Mouse (Mus musculus) heart, adult 2 months (tissue): Measurements from ENCODE around the gene Natd1. TPM values are rescaled to one million over a fixed set of nuclear protein-coding genes. Genes with fewer than 3 reads are reported as not detected.

Experiments used
- DNase-seq, 2 experiments: peaks; one replicate each; pipeline ENCODE4 v3.0.0; 2021
- H3K27ac ChIP-seq: fragments of 200-600 bp; 2 replicates; pipeline ENCODE4 v1.8.1; 2022
- H3K27me3 ChIP-seq: fragments of 200-500 bp; 2 replicates; pipeline ENCODE4 v1.6.1; 2012; ENCODE audit warnings: mild to moderate bottlenecking, low read length, inconsistent platforms, mixed read lengths; ENCODE audit not compliant: control insufficient read depth, insufficient read depth
- H3K36me3 ChIP-seq: fragments of 200-500 bp; 2 replicates; pipeline ENCODE4 v1.6.1; 2012; ENCODE audit warnings: low read length, inconsistent platforms; ENCODE audit not compliant: control insufficient read depth, insufficient read depth
- H3K4me1 ChIP-seq: fragments of 200-500 bp; 2 replicates; pipeline ENCODE4 v1.6.1; 2011; ENCODE audit warnings: low read length; ENCODE audit not compliant: control insufficient read depth, insufficient read depth
- H3K4me3 ChIP-seq: fragments of 200-600 bp; 2 replicates; pipeline ENCODE4 v1.8.1; 2022
- H3K79me2 ChIP-seq: fragments of 200-500 bp; replicated peaks from 2 replicates; pipeline ENCODE4 v1.6.1; 2012; ENCODE audit warnings: mild to moderate bottlenecking, inconsistent platforms, low read length, moderate library complexity, mixed read lengths; ENCODE audit not compliant: control insufficient read depth, insufficient read depth
- H3K9ac ChIP-seq: fragments of 200-500 bp; 2 replicates; pipeline ENCODE4 v1.6.1; 2012; ENCODE audit warnings: low read depth, mild to moderate bottlenecking, control low read depth, inconsistent platforms, low read length, mixed read lengths
- CTCF ChIP-seq: fragments of 200-600 bp; IDR thresholded peaks from 2 replicates; pipeline ENCODE4 v1.8.1; 2022; ENCODE audit warnings: antibody characterized with exemption, mild to moderate bottlenecking, moderate library complexity
- EP300 ChIP-seq: fragments of 200-500 bp; IDR thresholded peaks from 2 replicates; pipeline ENCODE4 v1.6.1; 2011; ENCODE audit warnings: low read depth, low read length, control low read depth; ENCODE audit not compliant: insufficient read depth
- POLR2A ChIP-seq: fragments of 200-500 bp; IDR thresholded peaks from 2 replicates; pipeline ENCODE4 v1.6.1; 2011; ENCODE audit warnings: mild to moderate bottlenecking, low read depth, low read length, control low read depth; ENCODE audit not compliant: insufficient read depth
- WGBS: fragments of 180-500 bp; shearing (Covaris S2); methylation state at CpG from one replicate; pipeline ENCODE4 v1.1.7; 2018; 5-methylcytosine and 5-hydroxymethylcytosine counted together
- intact Hi-C: fragments of 180-260 bp; cut with DNase I; formaldehyde crosslinking; loops from one replicate; pipeline ENCODE4 v1.15.1; 2025
- polyA plus RNA-seq: library from polyadenylated mRNA; depleted of rRNA; stranded (reverse); fragments of >200 nt; gene quantifications from 2 replicates; pipeline ENCODE4 v1.2.3, GENCODE M21; 2012
- total RNA-seq, 2 experiments: library from RNA; stranded (reverse); gene quantifications; 2 replicates each; pipeline ENCODE4 v1.2.3; 2021

The Natd1 gene
- total and polyA plus RNA-seq, 3 experiments, result 11.4 to 15.6 (median 13.4) TPM

DNA sequence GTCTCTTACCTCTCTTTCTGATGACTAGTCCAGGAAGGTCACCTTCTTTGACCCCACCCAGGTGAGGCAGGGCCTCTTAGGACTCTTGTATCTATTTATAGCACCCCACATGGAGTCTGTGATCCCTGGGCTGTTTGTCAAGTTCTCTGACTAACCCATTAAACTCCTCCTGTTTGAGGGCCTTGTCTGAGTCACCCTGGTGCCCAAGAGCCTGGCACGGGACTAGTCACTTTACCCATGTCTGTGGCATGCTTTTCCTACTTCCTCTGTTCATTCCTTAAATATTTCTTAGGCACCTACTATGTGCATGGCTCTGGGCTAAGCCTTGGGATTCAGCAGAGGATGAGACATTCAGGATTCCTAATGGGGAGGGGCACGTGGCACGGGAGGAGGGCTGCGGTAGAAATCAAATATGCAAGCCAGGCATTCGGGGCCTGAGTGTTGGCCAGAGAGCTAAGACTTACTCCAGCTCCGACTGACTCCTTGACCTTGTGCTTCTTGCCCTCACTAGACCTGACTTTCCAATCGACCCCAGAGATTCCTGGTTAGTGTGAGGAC lies 16.3 kb upstream of the Natd1 start:
- intact Hi-C loops, result loop anchor here (2.0 to 10.0 kb wide), 3 partner anchors 16 to 476 kb away; partner anchors contain the start of genes Natd1 and Usp22
- DNase-seq, result peak; percentile 21 to 47
- Histone ChIP-seq H3K4me1 (peaks cover 23% of the 10 kb centered on the region), H3K27me3 (no peaks in the 10 kb centered on the region), H3K79me2 (peaks cover 3% of the 10 kb centered on the region; the same call in 1 of the 2 replicates), H3K36me3 (0 out of 2 replicates have a peak, but pooled peaks cover 3% of the 10 kb centered on the region), H3K4me3 (peak overlapping the region; percentile 86), H3K9ac (peak overlapping the region; percentile 77), H3K27ac (peak overlapping the region; percentile 74)
- TF ChIP-seq EP300 (no peak), CTCF (no peak), POLR2A (0 out of 2 replicates have a peak, but pooled peaks have one; percentile 9)
- WGBS, result 16% methylated on average over 7 of the region's 7 CpGs

DNA sequence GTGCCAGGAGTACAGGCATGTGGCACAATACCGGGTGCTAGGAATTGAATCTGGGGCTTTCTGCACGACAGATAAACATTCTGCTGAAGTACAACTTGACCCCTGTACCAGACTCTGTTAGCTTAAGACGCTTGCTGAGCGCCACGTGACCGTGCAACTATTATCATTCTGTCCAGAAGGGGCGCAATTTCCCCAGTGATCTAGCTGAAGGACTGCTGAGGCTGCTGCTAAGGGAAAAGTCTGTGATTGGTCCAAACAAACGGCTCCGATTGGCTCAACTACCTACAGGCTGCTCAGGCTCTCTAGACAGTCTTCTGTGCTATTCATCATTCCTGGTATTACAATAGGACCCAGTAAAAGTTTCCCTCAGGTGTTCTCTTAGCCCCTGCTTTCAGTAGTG lies 12.7 kb upstream of the Natd1 start:
- Histone ChIP-seq H3K79me2 (no peaks in the 10 kb centered on the region), H3K9ac (no peak overlapping the region), H3K27ac (peak overlapping the region; percentile 36), H3K36me3 (no peaks in the 10 kb centered on the region), H3K4me3 (no peak overlapping the region), H3K4me1 (peaks cover 2% of the 10 kb centered on the region; the same call in 1 of the 2 replicates), H3K27me3 (no peaks in the 10 kb centered on the region)
- TF ChIP-seq EP300 (peak; percentile 27; the same call in 1 of the 2 replicates), POLR2A (no peak), CTCF (peak; percentile 93)
- 1% methylated on average over 9 of the region's 9 CpGs for WGBS
- intact Hi-C loops, result loop anchor here (5.0 kb wide), 1 partner anchor 230 kb away; the partner anchor contains the start of gene Llgl1
- DNase-seq, result peak; percentile 85 to 87

DNA sequence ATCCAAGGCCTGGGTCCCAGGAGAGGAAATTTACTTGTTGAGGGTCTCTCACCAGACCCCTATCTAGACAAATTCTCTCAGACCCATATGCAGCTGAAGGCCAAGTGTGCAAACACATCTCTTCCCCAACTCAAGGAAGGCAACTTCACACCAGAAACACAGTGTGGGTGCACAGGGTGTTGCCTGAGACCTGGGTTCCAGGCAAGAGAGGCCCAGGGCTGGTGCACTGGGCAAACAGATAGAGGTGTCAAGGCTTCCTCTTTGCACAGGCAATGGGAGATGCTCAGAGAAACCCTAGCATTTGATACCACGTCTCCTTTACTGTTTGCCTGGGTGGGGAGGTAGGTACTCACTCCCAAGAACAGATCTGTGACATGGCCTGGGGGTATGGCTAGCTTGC lies 10.4 kb upstream of the Natd1 start:
- DNase-seq, result no peak
- H3K9ac ChIP-seq, result no peak overlapping the region
- no peaks in the 10 kb centered on the region for H3K27me3 ChIP-seq
- TF ChIP-seq EP300 (no peak), POLR2A (no peak), CTCF (no peak)
- 86% methylated on average over 1 of the region's 1 CpGs for WGBS
- H3K27ac ChIP-seq, result no peak overlapping the region
- no peaks in the 10 kb centered on the region for H3K36me3 ChIP-seq
- H3K4me3 ChIP-seq, result no peak overlapping the region
- H3K4me1 ChIP-seq, result no peaks in the 10 kb centered on the region
- intact Hi-C loops, result loop anchor here (5.0 kb wide), 1 partner anchor 228 kb away; the partner anchor contains the start of gene Llgl1
- no peaks in the 10 kb centered on the region for H3K79me2 ChIP-seq

DNA sequence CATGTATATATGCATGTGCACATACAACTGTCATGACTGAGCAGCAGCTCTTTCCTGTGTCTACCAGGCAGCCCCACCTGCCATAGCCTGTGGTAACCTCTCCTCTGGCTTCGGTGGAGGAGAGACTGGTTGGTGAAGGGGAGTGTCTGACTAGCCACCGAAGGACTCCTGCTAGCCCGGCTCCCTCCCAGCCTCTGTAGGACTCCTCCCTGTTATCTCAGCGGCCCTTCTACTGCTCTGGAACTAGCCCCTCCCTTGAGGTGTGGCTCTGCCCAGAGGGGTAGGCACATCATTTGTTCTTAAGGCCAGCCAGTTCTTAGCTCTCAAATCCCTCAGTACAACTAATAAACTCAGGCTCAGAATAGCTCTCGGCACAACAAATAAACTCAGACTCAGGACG lies 9.9 kb upstream of the Natd1 start:
- Histone ChIP-seq H3K9ac (no peak overlapping the region), H3K79me2 (no peaks in the 10 kb centered on the region), H3K4me1 (no peaks in the 10 kb centered on the region), H3K27ac (no peak overlapping the region), H3K27me3 (no peaks in the 10 kb centered on the region), H3K36me3 (no peaks in the 10 kb centered on the region), H3K4me3 (no peak overlapping the region)
- TF ChIP-seq EP300, result no peak
- no peak for TF ChIP-seq CTCF
- TF ChIP-seq POLR2A, result no peak
- DNase-seq, result no peak
- intact Hi-C loops, result no loop called here
- 48% methylated on average over 6 of the region's 6 CpGs for WGBS

DNA sequence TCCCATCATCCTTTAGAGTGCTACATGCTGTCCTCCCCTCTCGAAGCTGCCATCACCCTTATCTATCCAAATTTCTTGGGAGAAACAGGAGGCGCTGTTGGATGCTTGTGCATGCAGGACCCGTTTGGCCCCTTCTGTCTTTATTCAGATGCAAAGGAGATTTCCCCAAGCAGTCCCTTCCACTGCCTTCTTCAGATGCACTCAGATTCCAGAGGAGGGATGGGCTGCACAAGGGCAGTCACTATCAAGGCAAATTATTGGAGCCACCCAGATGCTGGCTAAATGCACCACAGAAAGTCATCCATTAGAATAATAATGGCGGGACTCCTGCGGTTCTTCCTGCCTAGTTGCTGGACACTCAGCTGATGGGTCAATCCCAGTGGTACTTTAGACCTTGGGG lies 8.4 kb upstream of the Natd1 start:
- H3K9ac ChIP-seq, result no peak overlapping the region
- no peak for TF ChIP-seq POLR2A
- TF ChIP-seq EP300, result no peak
- no peak for TF ChIP-seq CTCF
- H3K27ac ChIP-seq, result no peak overlapping the region
- no peaks in the 10 kb centered on the region for H3K36me3 ChIP-seq
- WGBS, result 78% methylated on average over 5 of the region's 5 CpGs
- no peaks in the 10 kb centered on the region for H3K27me3 ChIP-seq
- H3K4me3 ChIP-seq, result no peak overlapping the region
- H3K4me1 ChIP-seq, result no peaks in the 10 kb centered on the region
- intact Hi-C loops, result no loop called here
- no peak for DNase-seq
- no peaks in the 10 kb centered on the region for H3K79me2 ChIP-seq

DNA sequence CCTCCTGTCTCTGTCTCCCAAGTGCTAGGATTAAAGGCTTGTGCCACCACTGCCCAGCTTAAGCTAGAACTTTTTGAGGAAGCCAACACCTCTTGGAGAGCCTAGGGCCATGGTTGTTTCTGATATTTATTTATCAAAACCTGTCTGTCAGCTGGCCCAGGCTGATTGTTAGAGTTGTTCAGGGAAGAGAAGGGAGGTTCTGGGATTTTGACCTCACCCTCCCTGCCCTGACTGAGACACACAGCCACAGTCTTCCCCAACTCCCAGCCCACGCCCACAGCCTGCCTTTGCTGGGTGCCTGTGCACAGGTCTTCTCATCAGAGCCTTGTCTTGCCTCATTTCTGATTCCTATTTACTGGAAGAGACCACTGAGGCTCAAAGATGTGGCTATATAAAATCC lies 7.6 kb upstream of the Natd1 start:
- Histone ChIP-seq H3K79me2 (no peaks in the 10 kb centered on the region), H3K36me3 (no peaks in the 10 kb centered on the region), H3K4me3 (no peak overlapping the region), H3K27ac (no peak overlapping the region), H3K4me1 (no peaks in the 10 kb centered on the region), H3K9ac (no peak overlapping the region), H3K27me3 (no peaks in the 10 kb centered on the region)
- TF ChIP-seq EP300 (no peak), POLR2A (no peak), CTCF (no peak)
- 89% methylated on average over 1 of the region's 1 CpGs for WGBS
- intact Hi-C loops, result no loop called here
- no peak for DNase-seq
